Mouse (Mus musculus): ENCODE results near the gene Cracr2a.

Gene Cracr2a

GRCm38 (mm10) chr6:127571849-127572550 lies 10.9 kb downstream of the Cracr2a start:
- no peak for DNase-seq

GRCm38 (mm10) chr6:127573779-127574463 lies 12.8 kb downstream of the Cracr2a start:
- DNase-seq = no peak

- no peak for DNase-seq
These were observed 14.1 kb downstream of the Cracr2a start for GRCm38 (mm10) chr6:127575194-127575593.

- no peak for DNase-seq
These were observed 16.6 kb downstream of the Cracr2a start for GRCm38 (mm10) chr6:127577688-127578087.

GRCm38 (mm10) chr6:127578316-127578715 lies 17.2 kb downstream of the Cracr2a start:
- no peak for DNase-seq

- DNase-seq = no peak
These were observed 17.7 kb downstream of the Cracr2a start for GRCm38 (mm10) chr6:127578810-127579209.

GRCm38 (mm10) chr6:127581915-127582314 lies 20.8 kb downstream of the Cracr2a start:
- DNase-seq = no peak

GRCm38 (mm10) chr6:127582391-127583176 lies 21.4 kb downstream of the Cracr2a start:
- peak; percentile 90 to 93 for DNase-seq

GRCm38 (mm10) chr6:127591467-127591866 lies 30.3 kb downstream of the Cracr2a start:
- no peak for DNase-seq

GRCm38 (mm10) chr6:127593487-127593886 lies 32.3 kb downstream of the Cracr2a start:
- DNase-seq = peak; percentile 50 to 63

GRCm38 (mm10) chr6:127599280-127599679 lies 38.1 kb downstream of the Cracr2a start:
- no peak for DNase-seq

- DNase-seq = no peak
These were observed 44.2 kb downstream of the Cracr2a start for GRCm38 (mm10) chr6:127605067-127606025.

GRCm38 (mm10) chr6:127609673-127610072 lies 48.5 kb downstream of the Cracr2a start:
- DNase-seq = no peak

GRCm38 (mm10) chr6:127611216-127611615 lies 50.1 kb downstream of the Cracr2a start:
- DNase-seq = no peak

GRCm38 (mm10) chr6:127614083-127614984 lies 53.2 kb downstream of the Cracr2a start:
- no peak for DNase-seq

- peak; percentile 43 to 53 for DNase-seq
These were observed 55.5 kb downstream of the Cracr2a start for GRCm38 (mm10) chr6:127616623-127617022.

- peak; percentile 75 to 85 for DNase-seq
These were observed 56.3 kb downstream of the Cracr2a start for GRCm38 (mm10) chr6:127617258-127618025.

- no peak for DNase-seq
These were observed 57.5 kb downstream of the Cracr2a start for GRCm38 (mm10) chr6:127618686-127619085.

- DNase-seq = peak; percentile 88 to 91
These were observed 64.0 kb downstream of the Cracr2a start for GRCm38 (mm10) chr6:127625135-127625534.

GRCm38 (mm10) chr6:127627453-127627852 lies 66.3 kb downstream of the Cracr2a start:
- DNase-seq = peak; percentile 84 to 85

All from cerebellum, postnatal 10 days (tissue).